Mouse (Mus musculus) gastrocnemius, postnatal 25 days (tissue): ENCODE measurements around the gene Mocs3. TPM values are rescaled to one million over a fixed set of nuclear protein-coding genes. Genes with fewer than 3 reads are reported as not detected.

ENCODE experiments used
- DNase-seq: peaks from one replicate; pipeline ENCODE4 v3.0.0; 2022
- long read RNA-seq, 2 experiments: library from polyadenylated mRNA; stranded (forward); transcript quantifications; one replicate each; pipeline ENCODE4 v2.0.0; 2021
- total RNA-seq, 2 experiments: library from RNA; stranded (reverse); gene quantifications; 1 replicate in 1 of 2; 2 replicates in 1 of 2; pipeline ENCODE4 v1.2.3; 2021

The Mocs3 gene
- 1 to 10 TPM; 3.9 to 4.0 TPM for total RNA-seq
- long read RNA-seq, experiment 1, transcript Mocs3-201 (1 exons, 1,973 nt) = major isoform, 9 of 9 reads
- long read RNA-seq, experiment 1, partial matches to known transcripts = 0 of 9 reads
- long read RNA-seq, experiment 1, other reads (novel, unspliced or antisense) = 0 of 9 reads
- long read RNA-seq, experiment 2, transcript Mocs3-201 (1 exons, 1,973 nt) = major isoform, 14 of 14 reads
- long read RNA-seq, experiment 2, partial matches to known transcripts = 0 of 14 reads
- long read RNA-seq, experiment 2, other reads (novel, unspliced or antisense) = 0 of 14 reads

DNA sequence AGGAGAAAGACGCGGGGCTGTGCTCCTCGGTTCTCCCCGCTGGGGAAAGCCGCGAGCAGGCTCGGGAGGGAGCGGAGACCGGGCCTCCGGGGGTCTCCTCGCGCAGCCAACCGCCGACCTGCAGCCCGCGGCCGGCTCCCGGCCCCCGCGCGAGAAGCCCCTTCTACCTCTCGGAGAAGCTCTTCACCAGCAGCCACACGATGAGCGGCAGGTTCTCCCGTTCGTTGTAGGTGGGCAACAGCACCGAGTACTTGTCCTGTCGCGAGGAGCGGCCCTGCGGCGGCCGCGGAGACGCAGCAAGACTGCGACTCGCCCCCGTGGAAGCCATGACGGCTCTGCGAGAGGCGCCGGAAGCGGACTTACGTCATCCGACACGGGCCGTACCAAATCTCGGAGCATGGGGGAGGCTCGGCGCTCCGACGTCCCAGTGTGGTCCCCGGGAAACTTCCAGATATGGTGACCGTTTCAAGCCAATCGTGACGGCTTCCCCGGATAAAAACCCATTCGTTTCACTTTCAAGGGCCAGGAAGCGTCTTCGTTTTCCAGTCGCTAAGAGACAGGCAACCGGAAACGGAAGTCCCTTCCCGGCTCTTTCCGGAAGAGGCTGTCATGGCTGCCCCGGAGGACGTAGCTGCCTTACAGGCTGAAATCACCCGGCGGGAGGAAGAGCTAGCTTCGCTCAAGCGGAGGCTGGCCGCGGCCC is at the start of gene Mocs3, which contains the start of the genes Gm20716 and Dpm1:
Gene Mocs3 (plus strand): TSS at position 597 of the 703 bp plus-strand sequence.
Gene Gm20716 (minus strand): TSS at position 339 of the 703 bp plus-strand sequence.
Gene Dpm1 (minus strand): TSS at position 566 of the 703 bp plus-strand sequence.
- DNase-seq = peak; percentile 82

DNA sequence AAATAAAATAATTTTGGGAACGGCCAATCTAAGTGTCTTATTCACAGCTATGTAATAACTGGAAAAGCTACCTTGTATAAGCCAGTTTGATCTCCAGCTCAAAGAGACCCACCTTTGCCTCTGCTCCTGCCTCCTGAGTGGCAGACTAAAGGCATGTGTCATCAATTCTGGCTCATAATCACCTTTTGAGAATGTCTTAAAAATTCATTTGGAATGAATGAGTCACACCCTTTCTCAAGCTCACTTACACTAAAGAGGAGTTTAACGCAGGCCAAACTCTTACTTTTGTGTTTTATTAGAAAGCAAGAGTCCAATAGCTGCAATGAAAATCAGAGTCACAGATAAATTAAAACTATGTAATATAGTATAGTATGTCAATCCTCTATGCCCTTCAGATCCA is 38.6 kb upstream of the Mocs3 start:
- no peak for DNase-seq

DNA sequence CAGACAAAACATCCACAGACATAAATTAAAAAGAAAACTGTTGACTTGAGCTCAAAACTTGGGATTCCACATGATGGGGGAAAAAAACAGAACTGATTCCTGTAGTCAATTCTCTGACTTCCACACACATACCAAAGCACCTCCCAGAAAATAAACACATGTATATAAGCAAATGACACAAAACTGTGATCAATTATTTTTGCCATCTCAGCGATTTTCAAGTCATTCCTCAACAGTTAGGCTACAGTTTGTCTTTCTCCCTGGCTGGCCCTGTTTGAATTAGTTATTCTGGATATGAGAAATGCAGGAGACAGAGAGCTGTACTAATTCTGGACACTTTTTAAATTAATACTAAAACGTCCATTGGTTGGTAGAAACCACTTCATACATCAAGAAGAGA is 36.7 kb upstream of the Mocs3 start:
- DNase-seq = no peak

DNA sequence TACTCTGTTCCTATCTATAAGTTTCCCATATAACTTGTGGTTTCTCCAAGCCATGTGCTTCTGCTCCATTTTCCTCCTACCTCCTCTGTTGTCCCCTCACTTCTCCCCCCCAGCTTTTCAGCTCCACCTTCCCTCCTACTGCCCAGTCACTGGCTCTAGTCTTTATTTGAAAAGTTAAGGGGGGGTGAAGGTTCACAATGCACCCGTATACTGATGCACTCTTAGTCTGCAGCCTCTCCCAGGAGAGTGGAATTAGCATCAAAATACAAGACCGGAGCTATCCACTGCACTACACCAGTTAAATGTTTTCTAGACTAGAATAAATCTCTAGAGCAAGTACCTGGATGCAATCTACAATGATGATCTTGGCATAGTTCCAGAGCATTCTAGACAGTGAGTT is 34.7 kb upstream of the Mocs3 start:
- no peak for DNase-seq

DNA sequence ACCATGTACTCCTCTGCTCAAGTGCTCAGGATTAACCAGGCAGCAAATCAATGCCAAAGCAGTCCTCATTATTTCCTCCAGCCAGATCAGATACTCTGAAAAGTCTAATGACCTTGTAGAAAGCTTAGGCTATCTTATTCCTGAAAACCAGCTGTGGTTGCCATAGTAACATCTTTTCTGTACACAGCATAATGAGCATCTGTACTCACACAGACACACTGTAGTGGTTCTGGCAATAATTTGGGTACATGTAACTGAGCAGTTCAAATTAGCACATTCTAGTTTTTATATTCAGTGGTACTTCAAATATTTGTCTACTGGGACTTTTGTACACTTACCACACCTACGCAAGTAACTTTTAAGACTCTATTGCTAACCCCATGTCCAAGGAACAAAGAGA is 32.0 kb upstream of the Mocs3 start:
- no peak for DNase-seq

DNA sequence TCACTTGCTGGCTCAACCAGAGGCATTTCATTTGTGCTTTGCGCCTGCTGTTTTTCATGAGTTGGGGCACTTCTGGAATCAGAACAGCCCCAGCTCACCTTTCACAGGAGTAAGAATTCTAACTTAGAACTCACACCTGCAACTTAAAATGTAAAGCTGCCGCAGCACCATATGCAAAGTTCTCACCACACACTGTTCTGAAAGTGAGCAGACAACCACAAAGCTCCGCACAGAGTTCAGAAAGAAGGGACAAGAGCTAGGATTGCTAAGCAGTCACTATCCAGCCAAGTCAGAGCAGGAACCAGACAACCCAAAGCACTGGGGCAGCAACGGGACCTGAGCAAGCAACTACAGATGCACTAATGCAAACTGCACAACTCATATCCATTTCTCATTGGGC is 30.9 kb upstream of the Mocs3 start:
- no peak for DNase-seq

DNA sequence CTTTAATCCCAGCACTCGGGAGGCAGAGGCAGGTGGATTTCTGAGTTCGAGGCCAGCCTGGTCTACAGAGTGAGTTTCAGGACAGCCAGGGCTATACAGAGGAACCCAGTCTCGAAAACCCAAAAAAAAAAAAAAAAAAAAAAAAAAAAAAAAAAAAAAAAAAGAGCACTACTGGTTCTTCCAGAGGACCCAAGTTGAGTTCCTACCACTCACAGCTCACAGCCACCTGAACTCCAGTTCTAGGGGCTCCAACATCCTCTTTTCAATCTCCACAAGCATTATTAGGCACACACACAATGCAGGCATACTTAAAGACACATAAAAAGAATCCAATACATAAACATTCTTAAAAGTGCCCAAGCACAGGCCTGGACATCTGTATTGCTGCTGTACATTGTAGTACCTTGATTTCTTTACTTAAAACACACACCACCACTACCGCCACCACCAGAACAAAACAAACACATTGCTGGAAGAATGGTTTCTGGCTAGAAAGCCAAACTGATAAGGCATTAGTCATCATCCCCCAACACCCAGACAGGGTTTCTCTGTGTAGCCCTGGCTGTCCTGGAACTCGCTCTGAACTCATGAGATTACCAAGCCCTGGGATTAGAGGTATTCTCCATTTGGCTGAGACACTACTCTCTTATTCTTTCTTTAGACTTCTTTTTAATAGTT is 30.3 kb upstream of the Mocs3 start:
- no peak for DNase-seq

DNA sequence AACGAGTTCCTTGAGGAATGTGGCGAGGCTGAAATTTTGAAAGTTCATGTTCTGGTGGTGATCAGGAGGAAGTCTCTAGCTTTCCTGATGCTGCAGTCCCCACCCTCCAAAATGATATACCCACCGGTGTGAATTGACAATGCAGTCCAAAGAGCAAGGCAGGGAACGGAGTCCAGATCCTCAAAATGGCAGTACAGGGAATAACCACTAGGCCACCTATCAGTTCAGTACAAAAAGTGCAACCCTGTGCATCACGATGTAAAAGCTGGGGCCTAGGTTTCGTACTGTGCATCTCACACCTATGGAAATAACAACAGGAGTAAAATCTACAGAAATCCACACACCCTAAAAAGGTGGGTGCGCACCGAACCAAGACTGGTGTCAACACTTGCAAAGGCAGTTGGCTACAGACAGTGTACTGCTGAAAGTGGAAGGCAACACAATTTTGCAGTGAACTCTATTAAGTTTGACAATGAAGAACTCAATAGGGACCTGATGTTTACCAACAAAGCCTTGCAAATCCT is 25.9 kb upstream of the Mocs3 start:
- no peak for DNase-seq

DNA sequence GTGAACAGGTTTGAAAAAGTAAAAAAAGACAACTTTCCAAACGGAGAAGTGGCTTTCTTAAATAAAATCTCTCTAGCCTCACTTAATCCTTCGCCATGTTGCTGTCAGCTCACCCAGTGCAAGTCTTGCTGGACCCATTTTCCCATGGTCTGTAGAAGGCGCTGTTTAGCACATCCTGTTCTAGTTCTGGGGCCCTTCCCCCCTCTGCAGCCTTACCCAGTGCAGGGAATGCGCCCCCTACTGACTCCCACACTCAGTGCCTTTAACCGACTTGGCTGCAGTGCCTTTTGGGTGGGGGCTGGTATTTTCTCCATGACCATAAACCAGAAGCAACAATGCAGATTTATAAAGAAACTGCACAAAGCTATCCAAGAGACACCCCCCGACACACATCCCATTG is 25.2 kb upstream of the Mocs3 start:
- DNase-seq = peak; percentile 76

DNA sequence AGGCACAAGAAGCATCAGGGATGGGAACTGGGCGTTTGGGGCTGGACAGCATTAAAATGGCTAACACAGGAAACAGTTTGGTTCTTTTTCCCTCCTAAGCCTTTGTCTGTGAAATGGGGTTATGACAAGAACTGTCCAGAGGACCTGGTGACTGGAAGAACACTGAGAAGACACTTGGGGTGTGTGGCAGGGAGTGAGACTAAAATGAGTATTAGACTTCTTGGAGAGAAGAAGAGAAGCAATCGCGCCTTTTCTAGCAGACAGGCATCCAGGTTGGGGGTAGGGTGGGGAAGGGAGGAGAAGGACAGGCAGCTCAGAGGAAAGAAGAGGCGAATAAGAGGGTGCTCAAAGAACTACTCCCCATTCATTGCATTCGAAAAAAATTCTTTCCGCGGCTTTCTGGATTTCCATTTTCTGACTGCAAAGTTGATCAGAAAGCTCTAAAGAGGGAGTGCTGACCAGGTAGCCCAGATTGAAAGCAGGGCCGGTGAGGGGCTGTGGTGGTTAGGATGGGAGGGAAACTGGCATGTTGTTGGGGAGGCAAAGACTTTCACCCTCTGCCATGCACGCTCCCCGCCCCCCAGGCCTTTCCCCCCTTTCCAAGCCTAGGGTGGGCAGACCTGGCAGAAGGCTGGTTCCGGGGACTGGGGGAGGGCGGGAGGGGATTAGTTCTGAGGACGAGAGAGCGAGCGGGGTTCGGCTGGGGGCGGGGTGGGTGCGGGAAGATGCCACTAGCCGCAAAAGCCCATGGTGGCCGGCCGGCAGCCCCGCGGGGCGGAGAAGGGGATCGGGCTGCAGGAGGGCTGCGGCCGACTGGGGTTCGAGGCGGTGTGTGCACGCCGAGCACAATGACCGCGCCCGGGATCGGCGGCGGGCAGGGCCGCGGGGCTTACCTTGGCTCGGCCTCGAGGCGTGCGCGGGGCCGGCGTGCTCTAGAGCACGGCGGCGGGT is 24.5 kb upstream of the Mocs3 start:
- DNase-seq = peak; percentile 16

DNA sequence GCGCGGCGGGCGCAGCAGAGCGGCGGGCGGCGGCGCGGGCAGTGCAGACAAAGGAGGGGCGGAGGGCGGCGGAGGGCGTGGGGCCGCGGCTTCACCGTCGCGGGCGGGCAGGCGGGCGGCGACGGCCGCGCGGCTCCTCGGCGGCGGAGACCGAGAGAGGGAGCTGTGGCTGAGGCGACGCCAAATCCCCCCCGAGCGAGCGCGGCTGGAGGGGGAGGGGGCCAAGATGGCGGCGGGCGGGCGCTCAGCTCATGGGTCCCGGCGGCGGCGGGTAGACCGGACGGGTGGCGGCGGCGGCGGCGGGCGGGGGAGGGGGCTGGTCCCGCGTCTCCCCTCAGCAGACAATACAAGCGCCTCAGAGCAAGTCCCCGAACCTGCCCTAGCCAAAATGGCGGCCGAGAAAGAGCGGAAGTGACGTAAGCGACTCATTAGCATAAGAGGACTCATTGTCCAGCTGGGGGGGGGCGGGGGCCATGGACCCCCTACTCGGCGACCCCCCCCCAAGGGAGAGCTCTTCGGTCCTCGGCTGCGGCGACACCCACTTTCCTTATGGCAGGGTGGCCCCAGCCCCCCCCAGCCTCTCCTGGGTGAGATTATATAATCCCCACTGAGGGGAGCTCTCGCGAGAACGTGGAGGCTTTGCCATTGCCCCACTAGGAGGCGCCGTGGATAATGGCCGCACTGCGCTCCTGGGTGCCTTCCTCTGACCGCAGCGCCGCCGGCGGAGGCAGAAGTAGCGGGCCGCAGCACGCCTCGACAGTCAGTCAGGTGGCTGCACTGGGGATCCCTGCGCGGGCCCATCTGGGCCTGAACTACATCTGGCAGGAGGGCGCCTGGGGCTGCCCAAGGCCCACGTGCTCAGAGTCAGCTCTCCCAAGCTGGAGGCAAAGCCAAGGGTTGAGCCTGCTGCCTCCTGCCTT is 23.4 kb upstream of the Mocs3 start, which contains the start of gene Adnp:
Gene Adnp (minus strand): TSS at position 388 of the 920 bp plus-strand sequence.
- DNase-seq = peak; percentile 94

DNA sequence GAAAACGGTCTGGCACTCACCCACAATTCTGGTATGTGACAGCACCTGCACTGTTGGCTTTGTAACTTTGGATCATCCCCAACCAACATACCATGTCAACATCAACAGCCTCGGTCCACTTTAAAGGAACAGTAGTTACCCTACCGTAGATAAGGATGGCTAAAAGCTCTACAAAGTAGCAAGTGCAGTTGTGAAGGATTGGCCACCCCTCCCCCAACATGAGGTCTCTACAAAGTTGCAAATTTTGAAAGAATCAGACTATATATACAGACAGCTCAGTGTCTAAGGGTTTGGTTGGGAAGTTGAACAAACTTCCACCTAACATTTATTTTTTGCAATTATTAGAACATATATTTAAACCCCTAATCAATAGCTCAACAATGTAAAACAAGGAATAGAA is 22.5 kb upstream of the Mocs3 start:
- no peak for DNase-seq

DNA sequence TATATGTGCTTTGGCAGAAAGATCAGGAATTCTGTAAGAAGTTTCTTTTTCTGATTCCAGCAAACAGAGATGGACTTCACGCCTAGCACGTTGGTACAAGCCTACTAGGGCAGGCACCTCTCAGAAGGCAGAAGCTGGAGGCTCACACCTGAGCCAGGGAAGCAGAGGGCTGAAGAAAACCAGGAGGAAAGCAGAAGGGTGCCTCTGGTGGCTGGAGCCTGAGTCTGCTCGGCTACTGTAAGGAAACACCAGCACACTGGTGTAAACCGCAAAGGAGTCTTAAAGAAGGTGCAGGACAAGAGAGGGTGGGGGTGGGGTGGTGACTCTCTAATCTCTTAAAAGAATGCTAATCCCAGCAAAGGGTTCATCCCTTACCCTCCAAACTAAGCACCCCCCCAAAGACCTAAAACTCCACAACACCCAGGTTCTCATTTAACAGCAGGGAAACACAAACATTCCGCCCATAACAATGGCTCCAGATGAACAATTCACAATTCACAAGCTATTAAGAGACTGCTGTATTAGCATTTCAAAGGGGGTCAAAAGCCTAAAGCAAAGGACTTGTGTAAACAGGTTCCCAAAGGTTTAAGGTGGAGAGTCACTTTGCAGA is 16.5 kb upstream of the Mocs3 start:
- no peak for DNase-seq

DNA sequence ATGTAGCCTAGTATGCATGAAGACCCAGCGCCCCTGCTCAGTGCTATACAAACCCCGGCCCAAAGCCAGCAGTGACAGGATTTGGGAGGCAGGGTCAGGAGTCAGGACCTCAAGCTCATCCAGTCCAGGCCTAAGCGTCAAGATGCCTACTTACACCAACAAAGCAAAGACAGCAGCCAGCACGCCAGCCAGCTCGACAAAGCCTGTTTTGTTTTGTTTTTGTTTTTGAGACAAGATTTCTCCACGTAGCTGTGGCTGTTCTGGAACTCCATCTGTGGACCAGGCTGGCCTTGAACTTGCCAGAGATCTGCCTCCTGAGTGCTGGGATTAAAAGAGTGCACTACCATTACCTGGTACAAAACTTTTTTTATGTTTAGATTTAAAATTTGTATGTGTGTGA is 7.1 kb upstream of the Mocs3 start:
- DNase-seq = no peak

DNA sequence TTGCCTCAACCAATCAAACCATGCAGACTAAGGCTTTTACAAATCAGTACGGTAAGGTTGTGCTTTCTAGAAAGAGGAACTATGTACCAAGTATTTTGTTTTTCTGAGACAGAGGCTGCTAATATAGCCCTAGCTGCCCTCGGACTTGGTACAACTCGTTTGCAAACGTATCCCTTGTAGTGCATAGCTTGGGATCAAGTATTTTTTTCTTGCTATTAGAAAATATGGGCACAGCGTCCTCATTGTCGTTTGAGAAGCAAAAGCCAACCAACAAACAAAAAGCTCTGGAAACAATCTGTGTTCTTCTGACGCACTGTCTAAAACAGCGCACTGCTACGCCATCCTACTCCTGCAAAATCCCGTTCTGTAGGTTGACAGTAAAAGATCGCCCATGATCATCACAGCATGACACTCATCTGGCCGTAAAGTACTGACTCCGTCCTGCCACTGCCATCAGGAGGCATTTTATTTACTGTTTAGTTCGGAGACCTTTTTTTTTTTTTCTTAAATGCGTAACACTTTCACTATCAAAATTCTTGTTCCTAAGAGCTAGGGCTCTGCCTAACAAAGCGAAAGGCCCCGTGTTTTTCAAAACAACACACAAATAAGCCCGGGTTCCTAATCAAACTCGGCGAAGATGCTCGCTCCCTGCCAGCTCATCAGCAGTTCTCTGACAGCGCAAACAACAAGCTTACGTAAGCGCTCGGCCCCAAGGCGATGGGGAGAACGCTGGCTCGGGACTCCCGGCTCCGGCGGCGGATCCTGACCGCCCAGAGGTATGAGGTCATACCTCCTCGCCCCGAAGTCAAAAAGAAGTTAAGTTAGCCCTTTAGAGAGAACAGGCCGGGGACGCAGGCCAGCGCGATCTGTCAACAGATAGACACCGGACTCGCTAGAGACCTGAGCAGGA is 1.1 kb upstream of the Mocs3 start:
- DNase-seq = peak; percentile 42

DNA sequence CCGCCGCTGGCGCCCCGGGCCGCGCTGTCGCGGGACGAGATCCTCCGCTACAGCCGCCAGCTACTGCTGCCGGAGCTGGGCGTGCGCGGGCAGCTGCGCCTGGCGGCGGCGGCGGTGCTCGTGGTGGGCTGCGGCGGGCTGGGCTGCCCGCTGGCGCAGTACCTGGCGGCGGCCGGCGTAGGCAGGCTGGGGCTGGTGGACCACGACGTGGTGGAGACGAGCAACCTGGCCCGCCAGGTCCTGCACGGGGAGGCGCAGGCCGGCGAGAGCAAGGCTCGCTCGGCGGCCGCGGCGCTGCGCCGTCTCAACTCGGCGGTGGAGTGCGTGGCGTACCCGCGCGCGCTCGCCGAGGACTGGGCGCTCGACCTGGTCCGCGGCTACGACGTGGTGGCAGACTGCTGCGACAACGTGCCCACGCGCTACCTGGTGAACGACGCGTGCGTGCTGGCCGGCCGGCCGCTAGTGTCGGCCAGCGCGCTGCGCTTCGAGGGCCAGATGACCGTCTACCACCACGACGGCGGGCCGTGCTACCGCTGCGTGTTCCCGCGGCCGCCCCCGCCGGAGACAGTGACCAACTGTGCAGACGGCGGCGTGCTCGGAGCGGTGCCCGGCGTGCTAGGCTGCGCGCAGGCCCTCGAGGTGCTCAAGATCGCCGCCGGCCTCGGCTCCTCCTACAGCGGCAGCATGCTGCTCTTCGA is 500 bp downstream of the Mocs3 start:
- no peak for DNase-seq

DNA sequence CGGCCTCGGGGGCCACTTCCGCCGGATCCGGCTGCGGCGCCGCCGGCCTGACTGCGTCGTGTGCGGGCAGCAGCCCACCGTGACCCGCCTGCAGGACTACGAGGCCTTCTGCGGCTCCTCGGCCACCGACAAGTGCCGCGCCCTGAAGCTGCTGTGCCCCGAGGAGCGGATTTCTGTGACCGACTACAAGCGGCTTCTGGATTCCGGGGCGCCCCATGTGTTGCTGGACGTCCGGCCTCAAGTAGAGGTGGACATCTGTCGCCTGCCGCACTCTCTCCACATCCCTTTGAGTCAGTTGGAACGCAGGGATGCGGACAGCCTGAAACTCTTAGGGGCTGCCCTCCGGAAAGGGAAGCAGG is 1.0 kb downstream of the Mocs3 start:
- no peak for DNase-seq

DNA sequence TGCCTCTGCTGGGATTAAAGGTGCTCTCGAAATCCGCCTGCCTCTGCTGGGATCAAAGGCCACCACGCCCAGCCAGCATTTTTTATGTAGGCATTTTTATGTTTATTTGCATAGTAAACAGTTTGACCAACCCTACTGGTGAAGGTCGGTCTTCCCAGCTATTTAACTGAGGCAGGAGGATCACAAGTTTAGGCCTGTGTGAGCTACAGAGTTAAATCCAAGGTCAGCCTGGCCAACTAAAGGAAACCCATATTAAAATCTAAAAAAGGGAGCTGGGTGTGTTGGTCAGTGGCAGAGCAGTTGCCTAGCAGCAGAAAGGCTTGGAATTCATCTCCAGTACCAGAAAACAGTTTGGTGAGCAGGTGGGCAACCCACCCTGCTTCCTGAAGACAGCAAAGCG is 2.9 kb downstream of the Mocs3 start:
- DNase-seq = no peak
